Mouse (Mus musculus): Measurements from ENCODE around the gene Wdr83os. TPM values are rescaled to one million over a fixed set of nuclear protein-coding genes. Genes with fewer than 3 reads are reported as not detected.

Gene Wdr83os
- polyA plus RNA-seq (2015; fragmentation: Nextera tagmentation; extraction: Ambion mirVana): 100 and 103 TPM in 2 replicates

GRCm38 (mm10) chr8:85080532-85081215 lies at the start of gene Wdr83os:
TSS of gene Wdr83os (plus strand) at chr8:85080740.

GRCm38 (mm10) chr8:85036718-85037365 lies 43.7 kb upstream of the Wdr83os start, which contains the start of gene Tnpo2:
TSS of gene Tnpo2 (plus strand) at chr8:85036915.

GRCm38 (mm10) chr8:85059879-85060616 lies 20.5 kb upstream of the Wdr83os start, which contains the start of gene Fbxw9:
TSS of gene Fbxw9 (plus strand) at chr8:85060055.

GRCm38 (mm10) chr8:85067982-85068381 lies 12.6 kb upstream of the Wdr83os start, which contains the start of gene Gm5741:
TSS of gene Gm5741 (minus strand) at chr8:85067982.

GRCm38 (mm10) chr8:85071514-85072281 lies 8.8 kb upstream of the Wdr83os start, which contains the start of gene Dhps:
TSS of gene Dhps (plus strand) at chr8:85071757.

GRCm38 (mm10) chr8:85081216-85081555 lies 646 bp downstream of the Wdr83os start, which contains the start of gene Wdr83:
TSS of gene Wdr83 (minus strand) at chr8:85081306.

GRCm38 (mm10) chr8:85083108-85083813 lies 2.7 kb downstream of the Wdr83os start, which contains the start of gene Man2b1:
TSS of gene Man2b1 (plus strand) at chr8:85083270.

GRCm38 (mm10) chr8:85122995-85123394 lies 42.5 kb downstream of the Wdr83os start, which contains the start of gene Zfp791:
TSS of gene Zfp791 (minus strand) at chr8:85123095.

Other genes with a start within 250 kb of the Wdr83os start
- 42.0 and 45.4 TPM in 2 replicates for gene Gadd45gip1, start 249.2 kb upstream of the Wdr83os start, polyA plus RNA-seq (2015; fragmentation: Nextera tagmentation; extraction: Ambion mirVana)
- 257 and 273 TPM in 2 replicates for gene Rad23a, start 240.1 kb upstream of the Wdr83os start, polyA plus RNA-seq (2015; fragmentation: Nextera tagmentation; extraction: Ambion mirVana)
- 262 and 293 TPM in 2 replicates for gene Calr, start 233.8 kb upstream of the Wdr83os start, polyA plus RNA-seq (2015; fragmentation: Nextera tagmentation; extraction: Ambion mirVana)
- 63.1 and 64.4 TPM in 2 replicates for gene Farsa, start 223.8 kb upstream of the Wdr83os start, polyA plus RNA-seq (2015; fragmentation: Nextera tagmentation; extraction: Ambion mirVana)
- gene Syce2, start 208.6 kb upstream of the Wdr83os start, polyA plus RNA-seq (2015; fragmentation: Nextera tagmentation; extraction: Ambion mirVana): 100 and 115 TPM in 2 replicates
- gene Gcdh, start 186.8 kb upstream of the Wdr83os start, polyA plus RNA-seq (2015; fragmentation: Nextera tagmentation; extraction: Ambion mirVana): 22.5 and 24.8 TPM in 2 replicates
- gene Klf1, start 178.8 kb upstream of the Wdr83os start, polyA plus RNA-seq (2015; fragmentation: Nextera tagmentation; extraction: Ambion mirVana): 323 and 405 TPM in 2 replicates
- 29.2 TPM in 2 replicates for gene Dnase2a, start 172.2 kb upstream of the Wdr83os start, polyA plus RNA-seq (2015; fragmentation: Nextera tagmentation; extraction: Ambion mirVana)
- 0.22 and 0.30 TPM in 2 replicates for gene Mast1, start 143.4 kb upstream of the Wdr83os start, polyA plus RNA-seq (2015; fragmentation: Nextera tagmentation; extraction: Ambion mirVana)
- 0.19 TPM in 1 of 2 replicates, not detected in the other for gene Rtbdn, start 133.7 kb upstream of the Wdr83os start, polyA plus RNA-seq (2015; fragmentation: Nextera tagmentation; extraction: Ambion mirVana)
- gene Gm49661, start 111.3 kb upstream of the Wdr83os start, polyA plus RNA-seq (2015; fragmentation: Nextera tagmentation; extraction: Ambion mirVana): not detected in 2 replicates
- gene Prdx2, start 111.2 kb upstream of the Wdr83os start, polyA plus RNA-seq (2015; fragmentation: Nextera tagmentation; extraction: Ambion mirVana): 1,795 and 2,054 TPM in 2 replicates
- gene Rnaseh2a, start 111.0 kb upstream of the Wdr83os start, polyA plus RNA-seq (2015; fragmentation: Nextera tagmentation; extraction: Ambion mirVana): 139 and 165 TPM in 2 replicates
- 22.6 and 26.1 TPM in 2 replicates for gene Junb, start 102.0 kb upstream of the Wdr83os start, polyA plus RNA-seq (2015; fragmentation: Nextera tagmentation; extraction: Ambion mirVana)
- 5.2 and 5.7 TPM in 2 replicates for gene Hook2, start 90.1 kb upstream of the Wdr83os start, polyA plus RNA-seq (2015; fragmentation: Nextera tagmentation; extraction: Ambion mirVana)
- gene Best2, start 66.2 kb upstream of the Wdr83os start, polyA plus RNA-seq (2015; fragmentation: Nextera tagmentation; extraction: Ambion mirVana): 0.08 TPM in 1 of 2 replicates, not detected in the other
- 59.9 and 62.1 TPM in 2 replicates for gene Asna1, start 55.5 kb upstream of the Wdr83os start, polyA plus RNA-seq (2015; fragmentation: Nextera tagmentation; extraction: Ambion mirVana)
- gene Trir, start 53.9 kb upstream of the Wdr83os start, polyA plus RNA-seq (2015; fragmentation: Nextera tagmentation; extraction: Ambion mirVana): 96.0 and 106 TPM in 2 replicates
- 16.3 and 17.1 TPM in 2 replicates for gene Tnpo2, start 43.8 kb upstream of the Wdr83os start, polyA plus RNA-seq (2015; fragmentation: Nextera tagmentation; extraction: Ambion mirVana)
- 7.7 and 11.9 TPM in 2 replicates for gene Fbxw9, start 20.7 kb upstream of the Wdr83os start, polyA plus RNA-seq (2015; fragmentation: Nextera tagmentation; extraction: Ambion mirVana)
- 0.51 TPM in 1 of 2 replicates, not detected in the other for gene Gm5741, start 12.8 kb upstream of the Wdr83os start, polyA plus RNA-seq (2015; fragmentation: Nextera tagmentation; extraction: Ambion mirVana)
- gene Dhps, start 9.0 kb upstream of the Wdr83os start, polyA plus RNA-seq (2015; fragmentation: Nextera tagmentation; extraction: Ambion mirVana): 34.8 and 37.4 TPM in 2 replicates
- 28.5 and 33.2 TPM in 2 replicates for gene Wdr83, start 566 bp downstream of the Wdr83os start, polyA plus RNA-seq (2015; fragmentation: Nextera tagmentation; extraction: Ambion mirVana)
- gene Man2b1, start 2.5 kb downstream of the Wdr83os start, polyA plus RNA-seq (2015; fragmentation: Nextera tagmentation; extraction: Ambion mirVana): 41.9 and 56.5 TPM in 2 replicates
- gene Zfp791, start 42.4 kb downstream of the Wdr83os start, polyA plus RNA-seq (2015; fragmentation: Nextera tagmentation; extraction: Ambion mirVana): 0.40 and 0.47 TPM in 2 replicates
- not detected in 2 replicates for gene Cks1brt, start 71.2 kb downstream of the Wdr83os start, polyA plus RNA-seq (2015; fragmentation: Nextera tagmentation; extraction: Ambion mirVana)
- gene Olfr371, start 145.2 kb downstream of the Wdr83os start, polyA plus RNA-seq (2015; fragmentation: Nextera tagmentation; extraction: Ambion mirVana): not detected in 2 replicates
- gene Orc6, start 218.9 kb downstream of the Wdr83os start, polyA plus RNA-seq (2015; fragmentation: Nextera tagmentation; extraction: Ambion mirVana): 118 and 132 TPM in 2 replicates
- 83.0 and 83.2 TPM in 2 replicates for gene Vps35, start 219.1 kb downstream of the Wdr83os start, polyA plus RNA-seq (2015; fragmentation: Nextera tagmentation; extraction: Ambion mirVana)